Mouse (Mus musculus): ENCODE data around the gene Tnfrsf21. TPM values are rescaled to one million over a fixed set of nuclear protein-coding genes. Genes with fewer than 3 reads are reported as not detected.

Tnfrsf21 gene
- polyA plus RNA-seq (2012; ENCODE audit: insufficient read depth, low replicate concordance) = 13.5 and 14.1 TPM in 2 replicates

DNA sequence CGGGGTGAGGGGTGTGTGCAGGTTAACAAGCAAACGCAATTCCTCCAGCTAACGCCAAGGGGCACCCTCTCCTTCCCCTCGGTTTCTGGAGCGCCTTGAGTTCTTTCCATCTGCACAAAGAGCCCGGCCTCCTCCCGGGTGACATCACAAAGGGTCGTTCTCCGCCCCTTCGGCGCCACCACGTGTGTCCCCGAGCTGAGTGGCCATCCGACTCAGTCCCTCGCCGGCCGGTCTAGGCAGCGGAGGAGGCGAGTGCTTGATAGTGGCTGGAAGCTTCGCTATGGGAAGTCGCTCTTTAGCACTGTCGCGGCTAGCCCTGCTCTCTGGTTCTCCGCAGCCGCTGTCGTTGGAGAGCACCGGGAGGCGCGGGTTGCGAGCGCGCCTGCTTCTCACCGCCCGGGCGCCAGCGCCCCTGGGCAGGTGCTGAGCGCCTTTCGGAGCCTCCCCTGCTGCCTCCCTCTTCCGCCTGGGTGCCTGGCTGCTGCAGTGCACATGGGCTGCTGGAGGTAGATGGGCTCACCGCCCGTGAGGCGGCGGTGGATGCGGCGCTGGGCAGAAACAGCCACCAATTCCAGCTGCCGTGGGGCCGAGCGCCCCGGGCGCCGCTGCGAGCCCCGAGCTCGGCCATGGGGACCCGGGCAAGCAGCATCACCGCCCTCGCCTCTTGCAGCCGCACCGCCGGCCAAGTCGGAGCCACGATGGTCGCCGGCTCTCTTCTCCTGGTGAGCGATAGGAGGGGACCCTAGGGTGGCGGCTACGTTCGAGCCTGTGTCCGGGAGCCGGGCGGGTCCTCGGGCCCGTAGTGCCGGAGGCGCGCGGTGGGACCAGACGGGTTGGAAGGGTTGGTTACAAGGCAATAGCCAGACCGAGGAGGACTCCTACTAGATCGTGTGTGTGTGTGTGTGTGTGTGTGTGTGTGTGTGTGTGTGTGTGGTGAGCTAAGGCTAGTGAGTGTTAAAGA lies at the start of gene Tnfrsf21:
Gene Tnfrsf21, plus strand, starts transcription at position 185 of the 961 bp plus-strand sequence.
- Histone ChIP-seq H3K9me3 (no peaks in the 10 kb centered on the region), H3K4me1 (peaks cover 45% of the 10 kb centered on the region), H3K27me3 (replicated peaks) (no peaks in the 10 kb centered on the region), H3K4me3 (replicated peaks) (peak within 1 kb of the TSS; percentile 98), H3K36me3 (replicated peaks; ENCODE audit: low read length) (peaks cover 31% of the 10 kb centered on the region)
- TF ChIP-seq GATA1 (IDR thresholded peaks at IDR 0.05; ENCODE audit: borderline replicate concordance, low read length) = no peak
- no peak for TF ChIP-seq FLI1 (IDR thresholded peaks at IDR 0.05; ENCODE audit: low read length)

DNA sequence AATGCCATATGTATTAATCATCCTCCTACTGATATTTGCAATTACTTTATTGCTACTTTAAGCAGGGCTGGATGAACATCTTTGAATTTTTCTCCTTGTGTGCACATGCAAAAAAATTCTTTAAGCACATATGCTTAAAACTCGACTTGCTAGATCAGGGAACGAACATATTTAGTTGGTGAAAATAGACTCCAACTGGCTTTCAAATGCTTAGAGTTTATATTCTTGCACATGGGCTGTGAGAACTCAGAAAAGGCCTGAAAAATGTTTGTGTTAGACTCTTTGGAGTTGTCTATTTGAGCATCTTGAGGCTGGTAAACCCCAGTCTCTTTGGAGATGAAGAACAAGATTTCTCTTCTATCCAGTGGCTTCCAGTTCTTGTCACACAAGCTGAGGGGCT lies 48.2 kb upstream of the Tnfrsf21 start:
- no peaks in the 10 kb centered on the region for H3K27me3 ChIP-seq (replicated peaks)
- H3K4me3 ChIP-seq (replicated peaks) = no peak overlapping the region
- H3K4me1 ChIP-seq = no peaks in the 10 kb centered on the region
- no peaks in the 10 kb centered on the region for H3K36me3 ChIP-seq (replicated peaks; ENCODE audit: low read length)
- TF ChIP-seq FLI1 (IDR thresholded peaks at IDR 0.05; ENCODE audit: low read length) (no peak), GATA1 (IDR thresholded peaks at IDR 0.05; ENCODE audit: borderline replicate concordance, low read length) (no peak)
- H3K9me3 ChIP-seq = peaks cover 15% of the 10 kb centered on the region

DNA sequence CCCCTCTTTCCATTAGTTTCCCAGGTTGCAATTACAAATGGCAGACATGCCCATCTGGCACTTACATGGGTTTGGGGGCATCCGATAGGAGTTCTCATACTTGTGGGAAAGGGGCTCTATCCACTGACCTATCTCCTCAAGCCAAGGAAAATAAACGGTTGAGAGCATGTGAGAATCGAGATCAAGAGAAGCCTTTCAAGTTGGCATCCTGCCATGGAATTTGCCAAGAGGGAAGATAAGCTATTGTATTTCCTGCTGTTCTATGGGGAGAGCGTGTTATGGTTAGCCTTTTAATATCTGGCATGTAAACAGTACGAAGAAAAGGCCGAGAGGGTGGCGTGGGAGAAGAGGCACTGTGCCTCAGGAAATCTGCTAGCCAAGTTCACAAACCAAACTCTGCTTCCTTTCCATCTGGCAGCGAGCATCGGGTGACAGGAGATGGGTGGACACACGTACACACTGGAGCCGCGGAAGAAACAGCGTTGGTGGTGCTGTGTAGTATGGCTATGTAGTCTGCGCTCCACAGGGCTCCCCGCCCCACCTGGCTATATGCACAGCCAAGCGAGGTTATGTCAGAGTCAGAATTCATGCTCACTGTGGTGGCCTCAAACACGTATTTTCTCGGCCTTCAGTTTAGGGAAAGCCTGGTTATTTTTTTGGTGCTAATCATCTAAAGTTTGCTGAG lies 40.9 kb upstream of the Tnfrsf21 start:
- peaks cover 6% of the 10 kb centered on the region; the same call in 1 of the 2 replicates for H3K9me3 ChIP-seq
- H3K36me3 ChIP-seq (replicated peaks; ENCODE audit: low read length) = no peaks in the 10 kb centered on the region
- no peaks in the 10 kb centered on the region for H3K27me3 ChIP-seq (replicated peaks)
- TF ChIP-seq FLI1 (IDR thresholded peaks at IDR 0.05; ENCODE audit: low read length) (no peak), GATA1 (IDR thresholded peaks at IDR 0.05; ENCODE audit: borderline replicate concordance, low read length) (no peak)
- no peak overlapping the region for H3K4me3 ChIP-seq (replicated peaks)
- H3K4me1 ChIP-seq = no peaks in the 10 kb centered on the region

DNA sequence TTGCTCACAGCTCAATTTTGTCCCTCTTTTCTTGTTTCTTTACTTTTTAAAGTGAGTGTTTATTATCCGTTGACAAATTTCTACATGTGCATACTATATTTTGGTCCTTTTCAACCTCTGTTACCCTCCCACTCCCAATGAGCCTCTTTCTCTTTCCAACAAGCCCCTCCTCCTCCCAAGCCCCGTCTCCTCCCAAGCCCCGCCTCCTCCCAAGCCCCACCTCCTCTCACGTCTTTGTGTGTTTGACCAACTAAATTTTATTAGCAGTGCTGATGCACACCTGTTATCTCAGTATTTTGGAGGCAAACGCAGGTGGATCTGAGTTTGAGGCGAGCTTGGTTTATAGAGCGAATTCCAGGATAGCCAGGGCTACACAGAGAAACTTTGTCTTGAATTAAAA lies 38.6 kb upstream of the Tnfrsf21 start:
- Histone ChIP-seq H3K4me3 (replicated peaks) (no peak overlapping the region), H3K4me1 (no peaks in the 10 kb centered on the region), H3K27me3 (replicated peaks) (no peaks in the 10 kb centered on the region), H3K9me3 (peaks cover 6% of the 10 kb centered on the region; the same call in 1 of the 2 replicates), H3K36me3 (replicated peaks; ENCODE audit: low read length) (no peaks in the 10 kb centered on the region)
- TF ChIP-seq FLI1 (IDR thresholded peaks at IDR 0.05; ENCODE audit: low read length) = no peak
- no peak for TF ChIP-seq GATA1 (IDR thresholded peaks at IDR 0.05; ENCODE audit: borderline replicate concordance, low read length)

DNA sequence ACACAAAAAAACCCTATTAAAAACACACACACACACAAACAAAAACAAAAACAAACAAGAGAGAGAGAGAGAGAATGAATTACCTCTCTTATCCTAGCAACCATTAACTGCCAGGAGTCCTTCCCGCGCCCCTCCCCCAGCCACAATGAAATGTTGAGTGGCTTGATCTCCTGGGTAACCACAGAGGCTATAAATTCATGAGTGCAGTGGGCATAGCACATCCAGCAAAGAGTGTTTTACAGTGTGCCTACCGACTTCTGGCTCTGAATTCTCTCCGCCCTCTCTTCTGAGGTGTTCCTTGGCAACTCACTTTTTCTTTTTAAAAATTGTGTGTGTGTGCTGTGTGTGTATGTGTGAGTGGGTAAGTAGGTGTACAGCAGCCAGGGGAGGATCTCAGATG lies 38.0 kb upstream of the Tnfrsf21 start:
- TF ChIP-seq FLI1 (IDR thresholded peaks at IDR 0.05; ENCODE audit: low read length) (no peak), GATA1 (IDR thresholded peaks at IDR 0.05; ENCODE audit: borderline replicate concordance, low read length) (no peak)
- H3K27me3 ChIP-seq (replicated peaks) = no peaks in the 10 kb centered on the region
- H3K4me3 ChIP-seq (replicated peaks) = no peak overlapping the region
- no peaks in the 10 kb centered on the region for H3K4me1 ChIP-seq
- peaks cover 6% of the 10 kb centered on the region; the same call in 1 of the 2 replicates for H3K9me3 ChIP-seq
- H3K36me3 ChIP-seq (replicated peaks; ENCODE audit: low read length) = no peaks in the 10 kb centered on the region

DNA sequence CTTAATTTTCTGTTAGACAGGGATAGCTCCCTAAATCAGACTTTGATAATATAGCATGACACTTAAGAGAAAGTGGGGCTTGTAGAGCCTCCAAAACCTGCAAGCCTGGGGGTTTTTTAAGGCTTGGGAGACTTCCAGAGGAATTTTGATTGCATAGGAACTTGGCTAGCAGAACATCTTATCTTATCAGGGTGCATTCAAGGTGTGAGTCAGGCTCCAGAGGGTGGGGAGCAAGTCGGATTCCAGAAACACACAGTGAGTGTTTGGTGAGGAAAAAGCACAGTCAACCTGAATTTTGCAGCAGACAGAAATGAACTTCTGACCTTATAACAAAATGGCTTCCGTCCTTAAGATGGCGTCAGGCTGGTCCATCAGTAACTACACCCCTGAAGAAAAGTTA lies 34.5 kb upstream of the Tnfrsf21 start:
- no peaks in the 10 kb centered on the region for H3K4me1 ChIP-seq
- peaks cover 6% of the 10 kb centered on the region for H3K9me3 ChIP-seq
- H3K36me3 ChIP-seq (replicated peaks; ENCODE audit: low read length) = no peaks in the 10 kb centered on the region
- no peak overlapping the region for H3K4me3 ChIP-seq (replicated peaks)
- H3K27me3 ChIP-seq (replicated peaks) = no peaks in the 10 kb centered on the region
- TF ChIP-seq FLI1 (IDR thresholded peaks at IDR 0.05; ENCODE audit: low read length) = no peak
- TF ChIP-seq GATA1 (IDR thresholded peaks at IDR 0.05; ENCODE audit: borderline replicate concordance, low read length) = no peak

DNA sequence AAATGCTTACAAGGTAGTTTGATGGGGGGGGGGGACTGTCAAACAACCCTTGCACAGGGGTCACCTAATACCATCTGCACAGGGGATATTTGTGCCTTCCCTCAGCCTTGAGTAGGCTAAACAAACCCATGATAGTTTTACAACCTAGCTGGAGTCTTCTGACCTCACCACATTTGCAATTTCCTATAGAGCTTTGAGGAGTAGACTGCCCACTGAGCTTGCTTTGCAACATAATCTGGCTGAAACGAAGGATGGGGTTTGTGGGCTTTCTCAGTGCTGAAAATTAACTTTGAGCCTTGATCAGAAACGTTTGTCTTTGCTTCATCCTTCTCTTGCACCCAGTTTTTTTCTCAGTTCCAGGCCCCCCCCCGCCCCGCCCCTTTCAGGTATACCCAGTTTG lies 33.8 kb upstream of the Tnfrsf21 start:
- H3K36me3 ChIP-seq (replicated peaks; ENCODE audit: low read length) = no peaks in the 10 kb centered on the region
- H3K4me3 ChIP-seq (replicated peaks) = no peak overlapping the region
- TF ChIP-seq GATA1 (IDR thresholded peaks at IDR 0.05; ENCODE audit: borderline replicate concordance, low read length) (no peak), FLI1 (IDR thresholded peaks at IDR 0.05; ENCODE audit: low read length) (no peak)
- H3K9me3 ChIP-seq = peaks cover 8% of the 10 kb centered on the region
- no peaks in the 10 kb centered on the region for H3K27me3 ChIP-seq (replicated peaks)
- H3K4me1 ChIP-seq = no peaks in the 10 kb centered on the region

DNA sequence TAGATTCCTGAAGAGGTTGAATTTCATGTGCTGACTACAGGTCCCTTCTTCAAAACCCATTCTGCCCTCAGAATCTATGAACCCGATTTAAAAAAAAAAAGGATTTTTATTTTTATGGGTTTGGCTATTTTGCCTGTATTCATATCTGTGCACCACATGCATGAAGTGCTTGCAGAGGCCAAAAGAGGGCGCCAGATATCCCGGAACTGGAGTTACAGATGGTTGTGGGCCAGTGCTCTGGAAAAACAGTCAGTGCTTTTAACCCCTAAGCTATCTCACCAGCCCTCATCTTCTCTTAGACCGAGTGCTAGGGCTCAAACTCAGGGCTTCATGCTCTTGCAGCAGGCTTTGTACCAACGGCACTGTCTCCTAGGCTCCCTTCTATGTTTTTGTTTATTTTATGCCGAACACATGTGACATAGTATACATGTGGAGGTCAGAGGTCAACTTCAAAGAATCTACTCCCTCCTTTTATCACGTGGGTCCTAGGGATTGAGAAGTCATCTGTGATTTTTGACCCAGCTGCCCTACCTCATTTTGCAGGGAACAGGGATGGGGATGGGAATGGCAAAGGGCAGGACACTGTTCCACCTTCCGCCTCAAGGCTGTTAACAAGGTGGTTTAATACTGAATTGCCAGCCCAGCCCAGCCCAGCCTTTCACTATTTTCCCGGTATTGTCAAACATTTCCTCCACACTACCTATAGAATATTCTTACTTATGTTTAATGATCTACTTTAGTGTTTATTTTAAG lies 30.3 kb upstream of the Tnfrsf21 start:
- H3K9me3 ChIP-seq = peaks cover 12% of the 10 kb centered on the region
- no peak for TF ChIP-seq FLI1 (IDR thresholded peaks at IDR 0.05; ENCODE audit: low read length)
- no peak for TF ChIP-seq GATA1 (IDR thresholded peaks at IDR 0.05; ENCODE audit: borderline replicate concordance, low read length)

DNA sequence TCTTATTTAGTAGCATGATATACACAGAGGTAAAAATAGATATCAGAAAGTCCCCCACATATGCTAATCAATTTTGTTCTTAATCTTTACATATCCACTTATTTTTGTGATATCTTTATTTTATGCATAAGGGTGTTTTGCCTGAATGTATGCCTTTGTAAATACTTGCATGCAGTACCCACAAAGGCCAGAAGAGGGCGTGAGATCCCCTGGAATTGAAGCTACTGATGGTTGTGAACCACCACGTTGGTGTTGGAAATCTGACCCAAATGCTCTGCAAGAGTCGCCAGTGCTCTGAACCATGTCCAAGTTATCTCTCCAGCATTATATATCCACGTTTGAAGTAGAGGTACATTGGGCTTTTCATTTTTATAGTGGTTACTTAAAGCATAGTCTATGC lies 28.7 kb upstream of the Tnfrsf21 start:
- Histone ChIP-seq H3K36me3 (replicated peaks; ENCODE audit: low read length) (no peaks in the 10 kb centered on the region), H3K4me1 (no peaks in the 10 kb centered on the region), H3K4me3 (replicated peaks) (no peak overlapping the region), H3K27me3 (replicated peaks) (no peaks in the 10 kb centered on the region), H3K9me3 (peaks cover 12% of the 10 kb centered on the region)
- TF ChIP-seq FLI1 (IDR thresholded peaks at IDR 0.05; ENCODE audit: low read length) (no peak), GATA1 (IDR thresholded peaks at IDR 0.05; ENCODE audit: borderline replicate concordance, low read length) (no peak)

More for the DNA sequence above, 30.3 kb upstream of the Tnfrsf21 start:
- no peak overlapping the region for H3K4me3 ChIP-seq (replicated peaks)
- H3K4me1 ChIP-seq = no peaks in the 10 kb centered on the region
- H3K36me3 ChIP-seq (replicated peaks; ENCODE audit: low read length) = no peaks in the 10 kb centered on the region
- no peaks in the 10 kb centered on the region for H3K27me3 ChIP-seq (replicated peaks)
